Mouse (Mus musculus) ES-E14 (cell line): ENCODE measurements around the gene Tprkb.

Experiments used
- CHD2 ChIP-seq: IDR thresholded peaks from 2 replicates; pipeline ENCODE4 v1.6.1; 2014; ENCODE audit warnings: mild to moderate bottlenecking, low read depth, low read length, inconsistent platforms
- MAFK ChIP-seq: IDR thresholded peaks from 2 replicates; pipeline ENCODE4 v1.6.1; 2014; ENCODE audit warnings: mild to moderate bottlenecking, low read depth, low read length, inconsistent platforms; ENCODE audit not compliant: insufficient read depth
- ZC3H11A ChIP-seq: IDR thresholded peaks from 2 replicates; pipeline ENCODE4 v1.6.1; 2012; ENCODE audit warnings: low read depth, mild to moderate bottlenecking, inconsistent platforms, low read length, borderline replicate concordance
- ZNF384 ChIP-seq: IDR thresholded peaks from 2 replicates; pipeline ENCODE4 v1.6.1; 2012; ENCODE audit warnings: low read depth, low read length, inconsistent platforms

DNA sequence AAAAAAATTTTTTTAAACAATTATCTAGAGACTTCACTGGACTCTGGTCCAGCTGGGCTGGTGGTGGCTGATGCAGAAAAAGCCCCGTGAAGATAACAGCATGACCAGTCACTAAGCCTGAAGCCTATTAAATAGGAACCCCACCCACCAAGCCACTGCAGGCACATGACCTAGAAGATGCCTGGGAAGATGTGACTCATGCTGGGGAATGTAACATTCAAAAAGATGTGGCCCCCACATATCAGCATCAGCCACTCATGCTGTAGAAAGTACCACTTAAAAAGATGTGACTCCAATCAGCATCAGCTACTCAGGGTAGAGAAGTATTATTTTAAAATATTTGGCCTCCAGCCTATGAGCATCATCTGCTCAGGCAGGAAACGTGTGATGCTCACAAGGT, 58.2 kb downstream of the Tprkb start:
- no peak for TF ChIP-seq ZNF384
- no peak for TF ChIP-seq ZC3H11A
- no peak for TF ChIP-seq CHD2
- TF ChIP-seq MAFK = no peak
